10 mouse cellular contexts compared by ENCODE assay signal in the genomic region with DNA sequence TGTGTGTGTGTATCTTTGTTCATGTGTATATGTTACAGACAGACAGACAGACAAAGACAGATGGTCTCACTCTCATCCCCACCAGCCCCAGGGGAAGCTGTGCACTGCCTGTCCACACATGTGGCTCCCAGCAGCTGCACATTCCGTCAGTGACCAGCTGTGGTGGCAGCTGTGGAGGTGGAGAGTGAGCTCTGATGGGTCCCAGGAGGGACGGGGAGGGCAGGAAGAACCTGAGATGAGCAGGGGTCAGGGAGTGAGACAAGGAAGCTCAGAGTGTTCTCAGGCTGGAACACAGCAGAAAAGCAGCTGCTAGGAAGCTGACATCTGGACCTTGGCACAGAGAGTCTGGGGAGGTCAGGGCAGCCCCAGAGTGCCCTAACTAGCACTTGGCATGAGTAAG. TPM values are rescaled to one million over a fixed set of nuclear protein-coding genes. Genes with fewer than 3 reads are reported as not detected.
DNase-seq lines count a peak whose midpoint lies in the region; ATAC-seq lines count a peak whose summit lies in the region.
"Had no signal": no experiment of that assay in that cellular context is flagged by ENCODE, and none has a peak within 500 bp of the region (broad histone marks: within the 10 kb centered on the region; RNA-seq: fewer than 3 reads in every experiment).

No protein-coding gene starts in this region.

- peak; percentile 75 for DNase-seq in gastrocnemius, adult 18-20 months (ENCODE audit: low spot score)
- DNase-seq in heart, postnatal 36 days = peak; percentile 61 to 80
- peak; percentile 73 for DNase-seq in lung, postnatal 14 days
- DNase-seq in left cerebral cortex, postnatal 36 days (ENCODE audit: low spot score in 2 of 2) = no peak
- DNase-seq in right cerebral cortex, postnatal 36 days (ENCODE audit: low spot score in 2 of 2) = no peak
- DNase-seq in spleen, adult 18-20 months = no peak
- DNase-seq: forebrain, postnatal 0 days had no signal

- peak overlapping the region; percentile 50 for H3K27ac ChIP-seq in brown adipose tissue, adult 24 weeks (replicated peaks; ENCODE audit: low read depth, low read length)

- no peak overlapping the region for H3K4me3 ChIP-seq in brown adipose tissue, adult 24 weeks (ENCODE audit: insufficient read depth, low read depth, low read length)

- intact Hi-C loops in heart, postnatal 36 days (cut with DNase I) = no loop called here
- intact Hi-C loops in left cerebral cortex, postnatal 36 days (cut with DNase I) = no loop called here

- ATAC-seq in CD4-positive, CD25-positive, alpha-beta regulatory T cell, adult 4 months = no peak

- H3K4me1 ChIP-seq in brown adipose tissue, adult 24 weeks (ENCODE audit: control insufficient read depth, insufficient read depth, insufficient read length, low read length) = peaks cover 30% of the 10 kb centered on the region

RNA-seq across cellular contexts. Expression of a gene that starts 5.1 kb away (rescaled TPM):
- polyA plus RNA-seq in brown adipose tissue, adult 24 weeks (2012; ENCODE audit: insufficient read depth, insufficient read length, missing spikeins) = 8.3 and 8.9 TPM in 2 replicates
- total RNA-seq in gastrocnemius, adult 18-20 months (2021) = 1 to 10 TPM; 2.8 to 5.2 TPM
- total RNA-seq in heart, postnatal 36 days (2021) = 10 to 100 TPM; 19.5 to 20.7 TPM
- total RNA-seq in left cerebral cortex, postnatal 36 days (2021) = 1 to 10 TPM; 4.4 TPM
- polyA plus RNA-seq in CD4-positive, CD25-positive, alpha-beta regulatory T cell, adult 4 months (2017; shearing (Covaris generic)) = not detected
- total RNA-seq: neutrophil, adult 5-6 weeks had no signal

RNA-seq across cellular contexts. Expression of a gene that starts 27.0 kb away (rescaled TPM):
- polyA plus RNA-seq in brown adipose tissue, adult 24 weeks (2012; ENCODE audit: insufficient read depth, insufficient read length, missing spikeins) = not detected in 2 replicates
- 10 to 100 TPM; 41.3 to 43.9 TPM for total RNA-seq in gastrocnemius, adult 18-20 months (2021)
- 10 to 100 TPM; 45.5 to 58.6 TPM for total RNA-seq in heart, postnatal 36 days (2021)
- total RNA-seq in left cerebral cortex, postnatal 36 days (2021) = 10 to 100 TPM in 1 of 2 experiments, 1 to 10 TPM in 1; 8.9 to 10.0 TPM
- polyA plus RNA-seq in CD4-positive, CD25-positive, alpha-beta regulatory T cell, adult 4 months (2017; shearing (Covaris generic)) = not detected
- total RNA-seq: neutrophil, adult 5-6 weeks had no signal

RNA-seq across cellular contexts. Expression of a gene that starts 33.9 kb away (rescaled TPM):
- polyA plus RNA-seq in brown adipose tissue, adult 24 weeks (2012; ENCODE audit: insufficient read depth, insufficient read length, missing spikeins) = 45.5 and 52.1 TPM in 2 replicates
- 100 to 1,000 TPM; 307 to 316 TPM for total RNA-seq in gastrocnemius, adult 18-20 months (2021)
- 100 to 1,000 TPM; 325 to 393 TPM for total RNA-seq in heart, postnatal 36 days (2021)
- total RNA-seq in left cerebral cortex, postnatal 36 days (2021) = 10 to 100 TPM; 38.7 to 41.9 TPM
- polyA plus RNA-seq in CD4-positive, CD25-positive, alpha-beta regulatory T cell, adult 4 months (2017; shearing (Covaris generic)) = 10 to 100 TPM; 10.3 to 17.7 TPM

RNA-seq across cellular contexts. Expression of a gene that starts 45.2 kb away (rescaled TPM):
- polyA plus RNA-seq in brown adipose tissue, adult 24 weeks (2012; ENCODE audit: insufficient read depth, insufficient read length, missing spikeins) = 0.83 and 2.0 TPM in 2 replicates
- not detected for total RNA-seq in gastrocnemius, adult 18-20 months (2021)
- under 1 TPM; 0.08 TPM for total RNA-seq in heart, postnatal 36 days (2021)
- total RNA-seq in left cerebral cortex, postnatal 36 days (2021) = 100 to 1,000 TPM; 549 to 564 TPM
- polyA plus RNA-seq in CD4-positive, CD25-positive, alpha-beta regulatory T cell, adult 4 months (2017; shearing (Covaris generic)) = not detected
- total RNA-seq: neutrophil, adult 5-6 weeks had no signal

Comparison
In these comparisons a context has a peak if more than half of its experiments do, and no peak if none do; other contexts are left out.
1. DNase-seq: peak in gastrocnemius, adult 18-20 months (single experiment), heart, postnatal 36 days (2 of 2) and lung, postnatal 14 days (single experiment); none in left cerebral cortex, postnatal 36 days (0 of 2), right cerebral cortex, postnatal 36 days (0 of 2) and spleen, adult 18-20 months (0 of 2).
2. RNA of a gene that starts 33.9 kb away (total RNA-seq): 325 to 393 TPM in heart, postnatal 36 days and 307 to 316 TPM in gastrocnemius, adult 18-20 months; 38.7 to 41.9 TPM in left cerebral cortex, postnatal 36 days; every median in the first group is over 4 times any median in the second.